Mouse (Mus musculus): ENCODE data around the gene 4930558C23Rik. TPM values are rescaled to one million over a fixed set of nuclear protein-coding genes. Genes with fewer than 3 reads are reported as not detected.
"Not testable (repeated sequence)": the region's sequence is repeated elsewhere in the genome, so short reads cannot be mapped to it uniquely, and the experiment has no call there.

4930558C23Rik gene
- polyA plus RNA-seq, 1 experiment from 2014 or later: not detected

DNA sequence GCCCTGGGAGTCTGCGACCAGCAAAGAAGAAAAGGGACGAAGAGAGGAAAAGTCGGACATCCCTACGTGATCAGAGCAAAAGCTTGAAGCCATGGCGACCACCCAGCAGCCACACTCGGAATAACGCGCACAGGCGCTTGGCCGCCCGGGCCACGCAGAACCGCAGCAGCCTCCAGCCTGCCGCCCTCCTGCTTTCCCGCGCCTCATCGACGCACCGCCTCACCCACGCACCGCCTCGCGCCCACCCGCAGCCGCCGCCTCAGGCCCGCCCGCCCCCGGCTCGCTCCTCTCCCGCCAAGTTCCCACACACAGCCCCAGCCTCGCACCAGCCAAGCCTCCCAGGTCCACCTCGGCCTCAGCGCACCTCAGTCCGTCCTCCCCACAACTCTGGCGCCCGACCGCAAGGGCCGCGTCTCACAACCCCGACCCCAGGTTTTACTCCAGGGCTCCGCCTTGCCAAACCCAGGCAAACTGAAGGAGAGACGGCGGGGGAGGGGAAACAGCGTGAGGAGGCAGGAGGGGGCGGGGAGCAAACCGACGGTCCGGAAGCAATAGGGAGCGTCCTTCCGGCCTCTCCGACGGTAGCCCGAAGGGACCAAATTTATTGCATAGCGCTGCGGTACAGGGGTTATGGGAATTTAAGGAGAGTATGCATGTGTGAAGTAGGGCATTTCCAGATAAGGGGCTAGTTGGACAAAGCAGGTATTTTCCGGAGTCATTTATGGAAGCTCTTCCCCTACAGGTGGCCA lies 45.8 kb downstream of the 4930558C23Rik start, which contains the start of gene Setdb1:
TSS of gene Setdb1 (minus strand) at position 502 of the 749 bp plus-strand sequence.
- Histone ChIP-seq H3K4me3 (peak within 1 kb of the TSS; percentile 56), H3K36me3 (peaks cover 13% of the 10 kb centered on the region), H3K27ac (peak within 1 kb of the TSS; percentile 44; the same call in 1 of the 2 replicates), H3K4me2 (replicated peaks) (peak within 1 kb of the TSS; percentile 49), H3K9ac (peak within 1 kb of the TSS; percentile 75)
- not testable (repeated sequence) for H3K9me3 ChIP-seq (replicated peaks); H3K4me1 ChIP-seq; H3K27me3 ChIP-seq
- under 1% methylated on average over 37 of the region's 57 CpGs for WGBS
- ATAC-seq (ENCODE audit: low FRiP score): peak; percentile 97

DNA sequence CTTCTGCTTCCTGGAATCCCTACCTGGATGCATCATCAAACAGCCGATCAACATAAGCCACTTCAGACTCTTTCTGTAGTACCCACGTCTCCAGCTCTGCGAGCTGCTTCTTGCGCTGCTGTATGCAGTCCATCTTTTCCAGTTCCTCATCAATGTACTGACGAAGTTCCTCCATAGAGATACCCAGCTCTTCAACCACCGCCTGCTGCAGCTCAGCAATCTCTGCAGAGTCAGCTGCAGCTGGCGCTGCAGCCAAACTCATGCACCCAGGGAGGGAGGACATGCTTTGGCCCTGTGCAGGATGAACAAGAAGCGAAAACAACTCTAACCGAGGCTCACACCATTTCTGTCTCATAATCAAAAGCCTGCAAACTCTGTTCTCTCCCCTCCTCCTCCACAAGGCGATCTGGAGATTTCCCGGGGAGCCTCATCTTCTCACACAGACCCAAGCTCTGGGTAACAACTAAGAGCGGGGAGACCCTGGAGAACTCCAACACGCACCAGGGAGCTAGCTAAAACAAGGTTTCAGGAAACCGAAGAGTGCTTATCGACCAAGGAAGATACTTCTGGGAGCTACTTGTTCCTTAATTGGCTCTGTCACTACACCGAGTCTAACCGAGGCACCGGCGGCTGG lies 46.6 kb downstream of the 4930558C23Rik start:
- 0 out of 2 replicates have a peak overlapping the region, but pooled peaks have one; percentile 45 for H3K9ac ChIP-seq
- ATAC-seq (ENCODE audit: low FRiP score); H3K27ac ChIP-seq; H3K27me3 ChIP-seq; H3K4me1 ChIP-seq; H3K9me3 ChIP-seq (replicated peaks): not testable (repeated sequence)
- 31% methylated on average over 8 of the region's 19 CpGs for WGBS
- H3K36me3 ChIP-seq: peaks cover 17% of the 10 kb centered on the region
- peak overlapping the region; percentile 56 for H3K4me3 ChIP-seq
- peak overlapping the region; percentile 49 for H3K4me2 ChIP-seq (replicated peaks)

DNA sequence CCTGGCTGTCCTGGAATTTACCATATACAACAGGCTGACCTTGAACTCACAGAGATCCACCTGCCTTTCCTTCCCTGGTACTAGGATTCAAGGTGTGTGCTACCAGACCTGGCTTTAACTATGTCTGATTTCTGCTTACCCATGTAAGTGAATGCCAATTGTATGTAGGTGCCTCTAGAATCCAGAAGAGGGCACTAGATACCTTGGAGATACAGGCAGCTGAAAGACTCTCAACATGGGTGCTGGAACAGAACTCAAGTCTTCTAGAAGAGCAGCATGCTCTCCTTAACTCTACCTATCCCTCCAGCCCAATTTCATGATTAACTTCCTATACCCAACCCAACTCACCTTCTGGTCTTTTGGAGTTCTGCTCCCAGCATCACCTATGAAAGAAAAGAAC lies 53.1 kb downstream of the 4930558C23Rik start:
- no peaks in the 10 kb centered on the region for H3K4me1 ChIP-seq
- H3K9ac ChIP-seq: no peak overlapping the region
- no peaks in the 10 kb centered on the region for H3K27me3 ChIP-seq
- no peak overlapping the region for H3K4me3 ChIP-seq
- no peaks in the 10 kb centered on the region for H3K9me3 ChIP-seq (replicated peaks)
- no peak for ATAC-seq (ENCODE audit: low FRiP score)
- H3K36me3 ChIP-seq: peaks cover 73% of the 10 kb centered on the region
- H3K4me2 ChIP-seq (replicated peaks): no peak overlapping the region
- no peak overlapping the region for H3K27ac ChIP-seq

DNA sequence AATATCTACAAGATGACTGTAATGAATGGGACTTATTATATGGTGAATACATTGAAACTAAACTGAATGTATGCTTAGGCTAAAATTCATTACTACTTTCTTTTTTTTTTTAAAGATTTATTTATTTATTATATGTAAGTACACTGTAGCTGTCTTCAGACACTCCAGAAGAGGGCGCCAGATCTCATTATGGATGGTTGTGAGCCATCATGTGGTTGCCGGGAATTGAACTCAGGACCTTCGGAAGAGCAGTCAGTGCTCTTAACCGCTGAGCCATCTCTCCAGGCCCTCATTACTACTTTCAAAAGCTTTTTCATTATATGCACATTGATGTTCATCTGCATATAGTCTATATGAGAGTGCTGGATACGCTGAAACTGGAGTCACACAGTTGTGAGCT lies 54.3 kb downstream of the 4930558C23Rik start:
- WGBS: 93% methylated on average over 5 of the region's 5 CpGs

DNA sequence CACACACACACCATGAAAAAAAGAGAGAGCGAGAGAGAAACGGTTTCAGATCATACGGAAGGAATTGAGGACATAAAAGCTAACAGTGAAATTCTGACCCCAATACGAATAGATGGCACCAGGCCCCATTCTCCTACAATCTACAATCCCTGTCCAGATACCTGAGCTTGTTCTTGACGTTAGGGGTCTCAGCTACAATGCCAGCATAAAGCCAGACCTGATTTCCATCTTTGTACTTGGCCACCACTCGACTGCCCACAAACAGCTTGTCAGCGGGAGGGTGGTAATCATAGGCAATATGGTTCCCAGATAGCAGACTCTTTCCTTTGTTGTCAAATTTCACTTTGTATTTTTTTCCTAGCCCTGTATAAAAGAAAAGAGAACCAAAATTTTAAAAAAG lies 56.2 kb downstream of the 4930558C23Rik start:
- no peak overlapping the region for H3K4me3 ChIP-seq
- no peak overlapping the region for H3K9ac ChIP-seq
- 95% methylated on average over 7 of the region's 7 CpGs for WGBS
- H3K27me3 ChIP-seq: no peaks in the 10 kb centered on the region
- no peak overlapping the region for H3K4me2 ChIP-seq (replicated peaks)
- peaks cover 82% of the 10 kb centered on the region for H3K36me3 ChIP-seq
- no peaks in the 10 kb centered on the region for H3K9me3 ChIP-seq (replicated peaks)
- H3K4me1 ChIP-seq: no peaks in the 10 kb centered on the region
- no peak overlapping the region for H3K27ac ChIP-seq
- no peak for ATAC-seq (ENCODE audit: low FRiP score)

More for the DNA sequence above, 54.3 kb downstream of the 4930558C23Rik start:
- H3K27ac ChIP-seq; ATAC-seq (ENCODE audit: low FRiP score); H3K4me2 ChIP-seq (replicated peaks); H3K4me3 ChIP-seq; H3K9ac ChIP-seq; H3K4me1 ChIP-seq; H3K27me3 ChIP-seq; H3K9me3 ChIP-seq (replicated peaks): not testable (repeated sequence)
- peaks cover 75% of the 10 kb centered on the region for H3K36me3 ChIP-seq

DNA sequence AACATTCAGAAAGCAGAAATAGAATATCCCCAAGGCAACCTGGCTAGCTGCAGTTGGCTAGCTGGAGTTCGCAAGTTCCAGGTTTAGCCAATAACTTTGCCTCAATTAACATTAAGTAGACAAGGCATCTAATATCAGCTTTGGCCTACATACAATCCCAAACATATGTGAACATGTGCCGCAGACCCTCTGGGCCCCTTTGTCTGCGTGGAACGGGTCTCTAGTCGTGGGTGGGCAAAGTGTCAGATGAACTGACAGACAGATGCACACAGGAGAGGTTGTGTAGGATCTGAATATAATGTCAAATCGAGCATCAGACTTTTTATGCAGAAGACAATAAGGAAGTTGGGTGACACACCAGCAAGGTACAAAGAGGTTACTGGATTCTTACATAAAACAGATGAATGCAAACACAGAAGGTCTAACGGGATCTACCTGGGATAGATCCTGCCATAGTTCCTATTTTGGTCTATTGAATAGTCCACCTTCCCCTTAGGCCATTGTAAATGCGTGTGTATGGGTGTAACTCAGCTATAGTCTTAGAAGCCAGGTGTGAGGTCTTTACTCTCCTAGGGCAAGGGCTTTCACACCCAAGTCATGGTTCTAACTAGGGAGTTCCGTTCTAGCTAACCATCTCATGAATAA lies 59.2 kb downstream of the 4930558C23Rik start:
- H3K4me2 ChIP-seq (replicated peaks); H3K4me3 ChIP-seq; H3K9ac ChIP-seq; H3K4me1 ChIP-seq; H3K27ac ChIP-seq; ATAC-seq (ENCODE audit: low FRiP score); H3K9me3 ChIP-seq (replicated peaks); H3K27me3 ChIP-seq: not testable (repeated sequence)
- WGBS: 97% methylated on average over 9 of the region's 9 CpGs
- H3K36me3 ChIP-seq: peaks cover 87% of the 10 kb centered on the region

DNA sequence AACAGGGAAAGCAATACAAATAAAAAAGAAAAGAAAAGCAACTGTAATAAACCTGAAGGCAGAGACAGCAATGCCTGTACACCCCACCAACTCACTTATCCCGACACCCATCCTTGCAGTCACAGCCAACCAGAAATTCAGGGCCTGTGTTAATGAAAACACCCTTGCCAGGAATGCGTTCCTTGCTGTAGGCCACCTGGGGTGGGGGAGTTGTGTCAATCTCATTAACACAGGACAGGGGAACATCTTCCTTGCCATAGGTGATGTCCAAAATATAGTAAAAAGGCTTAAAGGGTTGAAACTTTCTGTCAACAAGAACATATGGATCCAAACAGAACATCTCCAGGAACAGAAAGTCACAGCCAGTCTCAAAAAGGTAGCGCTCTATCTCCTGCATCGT lies 64.4 kb downstream of the 4930558C23Rik start:
- 94% methylated on average over 4 of the region's 4 CpGs for WGBS
- no peak overlapping the region for H3K4me3 ChIP-seq
- no peak overlapping the region for H3K9ac ChIP-seq
- no peak for ATAC-seq (ENCODE audit: low FRiP score)
- no peak overlapping the region for H3K4me2 ChIP-seq (replicated peaks)
- no peak overlapping the region for H3K27ac ChIP-seq
- no peaks in the 10 kb centered on the region for H3K27me3 ChIP-seq
- H3K36me3 ChIP-seq: peaks cover 94% of the 10 kb centered on the region
- no peaks in the 10 kb centered on the region for H3K4me1 ChIP-seq
- no peaks in the 10 kb centered on the region for H3K9me3 ChIP-seq (replicated peaks)

DNA sequence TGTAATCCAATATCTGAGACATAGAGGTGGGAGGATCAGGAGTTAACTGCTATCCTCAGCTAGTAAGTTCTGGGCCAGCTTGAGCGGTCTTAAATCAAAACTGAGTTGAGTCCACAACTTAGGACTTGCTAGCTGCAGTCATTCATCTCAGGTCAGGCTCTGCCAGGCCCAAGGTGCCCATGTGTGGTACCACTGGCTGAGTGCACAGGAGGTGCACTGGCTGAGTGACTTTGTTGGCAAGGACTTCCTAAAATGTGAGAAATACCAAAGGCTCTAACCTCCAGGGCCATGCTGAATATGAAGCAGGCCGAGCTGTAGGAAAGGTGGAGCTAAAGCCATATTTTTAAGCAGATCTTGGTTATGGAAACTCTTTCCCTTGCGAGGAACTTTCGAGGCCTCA lies 65.3 kb downstream of the 4930558C23Rik start:
- H3K9ac ChIP-seq: no peak overlapping the region
- H3K4me3 ChIP-seq: no peak overlapping the region
- H3K27me3 ChIP-seq: no peaks in the 10 kb centered on the region
- WGBS: 94% methylated on average over 4 of the region's 4 CpGs
- no peak overlapping the region for H3K4me2 ChIP-seq (replicated peaks)
- no peaks in the 10 kb centered on the region for H3K4me1 ChIP-seq
- no peaks in the 10 kb centered on the region for H3K9me3 ChIP-seq (replicated peaks)
- peaks cover 94% of the 10 kb centered on the region for H3K36me3 ChIP-seq
- no peak for ATAC-seq (ENCODE audit: low FRiP score)
- no peak overlapping the region for H3K27ac ChIP-seq

Other genes with a start within 250 kb of the 4930558C23Rik start
- gene Sema6c, start 242.4 kb downstream of the 4930558C23Rik start, polyA plus RNA-seq (2016; fragmentation: Nextera tagmentation; extraction: Ambion mirVana): 59.5 and 68.7 TPM in 2 replicates
- gene Gabpb2, start 184.9 kb downstream of the 4930558C23Rik start, polyA plus RNA-seq (2016; fragmentation: Nextera tagmentation; extraction: Ambion mirVana): 10.1 and 10.8 TPM in 2 replicates
- gene Cdc42se1, start 174.1 kb downstream of the 4930558C23Rik start, polyA plus RNA-seq (2016; fragmentation: Nextera tagmentation; extraction: Ambion mirVana): 91.7 and 95.8 TPM in 2 replicates
- 116 and 124 TPM in 2 replicates for gene Mllt11, start 170.7 kb downstream of the 4930558C23Rik start, polyA plus RNA-seq (2016; fragmentation: Nextera tagmentation; extraction: Ambion mirVana)
- gene Gm128, start 161.2 kb downstream of the 4930558C23Rik start, polyA plus RNA-seq (2016; fragmentation: Nextera tagmentation; extraction: Ambion mirVana): 0.25 and 0.42 TPM in 2 replicates
- 1.0 and 1.1 TPM in 2 replicates for gene Bnipl, start 151.6 kb downstream of the 4930558C23Rik start, polyA plus RNA-seq (2016; fragmentation: Nextera tagmentation; extraction: Ambion mirVana)
- gene Mindy1, start 121.5 kb downstream of the 4930558C23Rik start, polyA plus RNA-seq (2016; fragmentation: Nextera tagmentation; extraction: Ambion mirVana): 45.7 and 51.1 TPM in 2 replicates
- gene Prune1, start 120.8 kb downstream of the 4930558C23Rik start, polyA plus RNA-seq (2016; fragmentation: Nextera tagmentation; extraction: Ambion mirVana): 37.0 and 37.9 TPM in 2 replicates
- gene Anxa9, start 95.7 kb downstream of the 4930558C23Rik start, polyA plus RNA-seq (2016; fragmentation: Nextera tagmentation; extraction: Ambion mirVana): 0.87 and 1.1 TPM in 2 replicates
- 115 TPM in 2 replicates for gene Cers2, start 88.0 kb downstream of the 4930558C23Rik start, polyA plus RNA-seq (2016; fragmentation: Nextera tagmentation; extraction: Ambion mirVana)
- 56.3 and 62.9 TPM in 2 replicates for gene Setdb1, start 45.6 kb downstream of the 4930558C23Rik start, polyA plus RNA-seq (2016; fragmentation: Nextera tagmentation; extraction: Ambion mirVana)
- 34.3 and 37.7 TPM in 2 replicates for gene Arnt, start 31.5 kb upstream of the 4930558C23Rik start, polyA plus RNA-seq (2016; fragmentation: Nextera tagmentation; extraction: Ambion mirVana)
- gene Ctsk, start 96.4 kb upstream of the 4930558C23Rik start, polyA plus RNA-seq (2016; fragmentation: Nextera tagmentation; extraction: Ambion mirVana): 18.3 and 20.2 TPM in 2 replicates
- gene Ctss, start 123.9 kb upstream of the 4930558C23Rik start, polyA plus RNA-seq (2016; fragmentation: Nextera tagmentation; extraction: Ambion mirVana): 9.3 and 12.0 TPM in 2 replicates
- gene Hormad1, start 156.8 kb upstream of the 4930558C23Rik start, polyA plus RNA-seq (2016; fragmentation: Nextera tagmentation; extraction: Ambion mirVana): not detected in 2 replicates
- gene Golph3l, start 186.1 kb upstream of the 4930558C23Rik start, polyA plus RNA-seq (2016; fragmentation: Nextera tagmentation; extraction: Ambion mirVana): 33.7 and 34.7 TPM in 2 replicates
- 91.3 and 97.5 TPM in 2 replicates for gene Ensa, start 222.2 kb upstream of the 4930558C23Rik start, polyA plus RNA-seq (2016; fragmentation: Nextera tagmentation; extraction: Ambion mirVana)

All from hindbrain, embryonic 12.5 days (tissue).